Mouse (Mus musculus) myocyte (in vitro differentiated cells): ENCODE measurements around the gene Hist1h2ai.

ENCODE experiments used
- CEBPB ChIP-seq: IDR thresholded peaks from 2 replicates; pipeline ENCODE4 v1.6.1; 2011; ENCODE audit warnings: mild to moderate bottlenecking, moderate library complexity; ENCODE audit not compliant: poor library complexity, insufficient read depth, severe bottlenecking
- E2F4 ChIP-seq: IDR thresholded peaks from one replicate; pipeline ENCODE4 v1.6.1; 2011; ENCODE audit warnings: mild to moderate bottlenecking, control low read depth, moderate library complexity; ENCODE audit not compliant: insufficient read depth
- POLR2A ChIP-seq: IDR thresholded peaks from one replicate; pipeline ENCODE4 v1.6.1; 2011; ENCODE audit warnings: low read depth, mild to moderate bottlenecking, control low read depth, moderate library complexity; ENCODE audit not compliant: insufficient read length
- POLR2AphosphoS2 ChIP-seq: IDR thresholded peaks from one replicate; pipeline ENCODE4 v1.6.1; 2011; ENCODE audit warnings: low read depth, control low read depth; ENCODE audit not compliant: insufficient read length
- SRF ChIP-seq: IDR thresholded peaks from one replicate; pipeline ENCODE4 v1.6.1; 2011; ENCODE audit warnings: low read depth; ENCODE audit not compliant: control insufficient read depth, insufficient read length
- TCF12 ChIP-seq: IDR thresholded peaks from one replicate; pipeline ENCODE4 v1.6.1; 2011; ENCODE audit warnings: mild to moderate bottlenecking, control low read depth; ENCODE audit not compliant: poor library complexity, insufficient read depth, severe bottlenecking
- USF1 ChIP-seq: IDR thresholded peaks from one replicate; pipeline ENCODE4 v1.6.1; 2011; ENCODE audit warnings: low read depth, mild to moderate bottlenecking, control low read depth, moderate library complexity

DNA sequence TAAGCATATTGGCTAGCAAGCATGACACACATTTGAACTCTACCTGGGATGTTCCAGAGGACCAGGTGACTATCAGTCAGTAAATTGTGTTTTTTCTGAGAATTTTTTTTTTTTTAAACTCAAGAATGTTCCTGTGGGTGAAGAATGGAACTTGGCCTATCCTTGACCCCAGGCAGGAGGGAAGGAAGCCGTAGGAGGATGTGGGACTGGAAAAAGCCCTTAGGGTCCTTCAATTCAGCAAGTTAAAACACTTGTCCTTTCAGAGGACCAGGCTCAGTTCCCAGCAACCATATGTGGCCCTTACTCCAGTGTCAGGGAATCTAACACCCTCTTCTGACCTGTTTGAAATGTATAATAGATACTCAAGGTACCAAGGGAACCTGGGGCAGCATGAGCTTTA, 13.3 kb downstream of the Hist1h2ai start:
- TF ChIP-seq POLR2AphosphoS2 (no peak), POLR2A (no peak), CEBPB (no peak), E2F4 (no peak), TCF12 (no peak), USF1 (no peak), SRF (no peak)
